Comparison of ENCODE assay signal across 26 mouse cellular contexts in the genomic region with DNA sequence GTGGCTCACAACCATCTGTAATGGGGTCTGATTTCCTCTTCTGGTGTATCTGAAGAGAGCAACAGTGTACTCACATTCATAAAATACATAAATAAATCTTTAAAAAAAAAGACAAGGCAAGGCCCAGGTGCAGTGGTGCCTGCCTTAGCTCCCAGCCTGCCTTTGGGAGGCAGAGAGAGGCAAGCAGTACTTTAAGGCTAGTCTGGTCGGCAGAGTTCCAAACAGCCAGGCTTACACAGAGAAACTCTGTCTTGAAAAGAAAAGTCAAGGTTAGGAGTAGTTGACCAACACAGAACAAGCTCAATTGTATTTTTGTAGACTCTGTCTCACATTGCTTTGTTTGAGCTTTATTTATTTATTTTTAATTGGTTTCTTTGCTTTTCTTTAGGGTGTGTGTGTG.
"Had no signal": no experiment of that assay in that cellular context is flagged by ENCODE, and none has a peak within 500 bp of the region (broad histone marks: within the 10 kb centered on the region; RNA-seq: fewer than 3 reads in every experiment).

No protein-coding gene starts in this region.

- H3K27ac ChIP-seq: limb, embryonic 10.5 days; limb, embryonic 13.5 days; liver, embryonic 12.5 days; liver, embryonic 15.5 days; lung, embryonic 15.5 days; midbrain, embryonic 10.5 days; midbrain, embryonic 13.5 days; neural tube, embryonic 13.5 days; stomach, postnatal 0 days had no signal

- H3K4me3 ChIP-seq: limb, embryonic 10.5 days; limb, embryonic 13.5 days; liver, embryonic 12.5 days; liver, embryonic 15.5 days; lung, embryonic 15.5 days; megakaryocyte, embryonic 14.5 days; midbrain, embryonic 10.5 days; midbrain, embryonic 13.5 days; myocyte; neural tube, embryonic 13.5 days had no signal

- DNase-seq: kidney, adult 8-10 months; kidney, postnatal 14 days; kidney, postnatal 4 days; liver; lung, adult 18-20 months; lung, postnatal 10 days; lung, postnatal 36 days; right cerebral cortex, adult 18-20 months; right cerebral cortex, postnatal 14 days; right cerebral cortex, postnatal 4 days; thymus, adult 18-20 months; thymus, postnatal 14 days; thymus, postnatal 4 days had no signal

- ATAC-seq: intestine, postnatal 0 days; liver, embryonic 12.5 days; midbrain, embryonic 16.5 days had no signal

- H3K27me3 ChIP-seq: limb, embryonic 13.5 days; liver, embryonic 12.5 days; liver, embryonic 15.5 days; lung, embryonic 15.5 days; megakaryocyte, embryonic 14.5 days; midbrain, embryonic 13.5 days; neural tube, embryonic 13.5 days had no signal

- H3K4me1 ChIP-seq: limb, embryonic 10.5 days; limb, embryonic 13.5 days; lung, embryonic 15.5 days; neural tube, embryonic 13.5 days had no signal
